Mouse (Mus musculus) CH12.LX (cell line): Measurements from ENCODE around the gene Guk1. TPM values are rescaled to one million over a fixed set of nuclear protein-coding genes. Genes with fewer than 3 reads are reported as not detected.
A peak's percentile ranks its signal among the peaks of the same experiment; 100 is the strongest.

Source experiments
- DNase-seq: peaks from one replicate; pipeline ENCODE4 v3.0.0-alpha.2; 2013; ENCODE audit errors: extremely low read depth
- H3K27ac ChIP-seq: 2 replicates; pipeline ENCODE4 v1.5.1; 2012; ENCODE audit warnings: low read depth, mild to moderate bottlenecking, control low read depth, moderate library complexity; ENCODE audit not compliant: insufficient read depth
- H3K27me3 ChIP-seq: replicated peaks from 2 replicates; pipeline ENCODE3; 2012; ENCODE audit warnings: inconsistent platforms
- H3K36me3 ChIP-seq, 2 experiments: replicated peaks in 1 of 2; 2 replicates each; pipeline versions ENCODE3 to v1.6.1; 2012; ENCODE audit warnings: inconsistent platforms in 1 of 2, low read length in 1 of 2, mild to moderate bottlenecking in 1 of 2, mixed read lengths in 1 of 2, moderate library complexity in 1 of 2; ENCODE audit not compliant: control insufficient read depth in 1 of 2, insufficient read depth in 1 of 2
- H3K4me1 ChIP-seq, 2 experiments: 2 replicates each; pipeline ENCODE4 v1.6.1; 2012; ENCODE audit warnings: inconsistent platforms in 1 of 2, moderate library complexity in 1 of 2; ENCODE audit not compliant: insufficient read depth in 2 of 2, control insufficient read depth in 1 of 2
- H3K4me2 ChIP-seq: 2 replicates; pipeline ENCODE4 v1.6.1; 2012; ENCODE audit warnings: low read depth, mild to moderate bottlenecking, control low read depth; ENCODE audit not compliant: poor library complexity, insufficient read depth, severe bottlenecking
- H3K4me3 ChIP-seq, 3 experiments: fragments of 150-350 bp in 1 of 3; sonication (generic) in 1 of 3; replicated peaks in 1 of 3; 2 replicates each; pipeline versions ENCODE3 to v1.5.1; 2011 to 2012; ENCODE audit warnings: low read depth in 2 of 3, low read length in 2 of 3, mild to moderate bottlenecking in 2 of 3, moderate library complexity in 2 of 3, control low read depth in 1 of 3, improper control_type of control experiment in 1 of 3, inconsistent platforms in 1 of 3, mixed read lengths in 1 of 3; ENCODE audit not compliant: poor library complexity in 1 of 3
- H3K79me2 ChIP-seq: replicated peaks from 2 replicates; pipeline ENCODE4 v1.6.1; 2012; ENCODE audit warnings: mild to moderate bottlenecking, moderate library complexity; ENCODE audit not compliant: control insufficient read depth, poor library complexity, insufficient read depth, severe bottlenecking; ENCODE audit errors: extremely low read depth
- H3K9ac ChIP-seq: 2 replicates; pipeline ENCODE4 v1.6.1; 2012; ENCODE audit warnings: low read depth, mild to moderate bottlenecking, control low read depth, moderate library complexity; ENCODE audit not compliant: insufficient read depth
- H3K9me3 ChIP-seq: replicated peaks from 2 replicates; pipeline ENCODE3; 2012; ENCODE audit warnings: low read length, inconsistent platforms, mixed read lengths
- BHLHE40 ChIP-seq: IDR thresholded peaks from 2 replicates; pipeline ENCODE4 v1.6.1; 2011; ENCODE audit warnings: mild to moderate bottlenecking, low read depth, low read length, improper control_type of control experiment
- CHD1 ChIP-seq: IDR thresholded peaks from 2 replicates; pipeline ENCODE4 v1.6.1; 2012; ENCODE audit warnings: low read depth, low read length, improper control_type of control experiment, inconsistent platforms
- CTCF ChIP-seq, 2 experiments: IDR thresholded peaks in 1 of 2; conservative IDR thresholded peaks in 1 of 2; 2 replicates each; pipeline ENCODE4 v1.5.1; 2011 to 2012; ENCODE audit warnings: low read depth in 2 of 2, low read length in 2 of 2, improper control_type of control experiment in 1 of 2, inconsistent platforms in 1 of 2, mild to moderate bottlenecking in 1 of 2, moderate library complexity in 1 of 2
- JUND ChIP-seq: conservative IDR thresholded peaks from 2 replicates; pipeline ENCODE4 v1.6.1; 2011; ENCODE audit warnings: low read depth, low read length, improper control_type of control experiment
- MAFK ChIP-seq: IDR thresholded peaks from 2 replicates; pipeline ENCODE4 v1.6.1; 2011; ENCODE audit warnings: low read length, improper control_type of control experiment; ENCODE audit not compliant: insufficient replicate concordance
- MAX ChIP-seq: IDR thresholded peaks from 2 replicates; pipeline ENCODE4 v1.6.1; 2011; ENCODE audit warnings: low read length, improper control_type of control experiment
- MXI1 ChIP-seq: IDR thresholded peaks from 2 replicates; pipeline ENCODE4 v1.6.1; 2011; ENCODE audit warnings: mild to moderate bottlenecking, low read depth, low read length, improper control_type of control experiment
- MYC ChIP-seq: IDR thresholded peaks from 2 replicates; pipeline ENCODE4 v1.6.1; 2011; ENCODE audit warnings: low read depth, mild to moderate bottlenecking, improper control_type of control experiment, low read length
- POLR2A ChIP-seq: IDR thresholded peaks from 2 replicates; pipeline ENCODE4 v1.6.1; 2011; ENCODE audit warnings: low read depth, mild to moderate bottlenecking, improper control_type of control experiment, low read length
- SIN3A ChIP-seq: IDR thresholded peaks from 2 replicates; pipeline ENCODE4 v1.6.1; 2012; ENCODE audit warnings: low read length, improper control_type of control experiment, inconsistent platforms
- TBP ChIP-seq: conservative IDR thresholded peaks from 2 replicates; pipeline ENCODE4 v1.6.1; 2011; ENCODE audit warnings: low read depth, low read length, improper control_type of control experiment
- UBTF ChIP-seq: IDR thresholded peaks from 2 replicates; pipeline ENCODE4 v1.6.1; 2012; ENCODE audit warnings: low read depth, mild to moderate bottlenecking, inconsistent platforms, low read length, improper control_type of control experiment, moderate library complexity
- USF1 ChIP-seq: IDR thresholded peaks from 2 replicates; pipeline ENCODE4 v1.6.1; 2014; ENCODE audit warnings: low read depth, mild to moderate bottlenecking, inconsistent platforms, low read length, improper control_type of control experiment
- ZKSCAN1 ChIP-seq: IDR thresholded peaks from 2 replicates; pipeline ENCODE4 v1.6.1; 2012; ENCODE audit warnings: low read depth, inconsistent platforms, low read length, improper control_type of control experiment, borderline replicate concordance
- dilution Hi-C: fragments of 300-500 bp; cut with MboI; formaldehyde crosslinking; loops from 2 replicates; pipeline ENCODE4 v1.14.3; 2020; ENCODE audit warnings: low sequenced_read_pairs; ENCODE audit not compliant: extremely low pct_unique_long_range_greater_than_20kb, extremely low pct_ligation_motif_present
- in situ Hi-C: fragments of 300-500 bp; cut with MboI; formaldehyde crosslinking; loops from 3 replicates; pipeline ENCODE4 v1.14.3; 2019; ENCODE audit warnings: low sequenced_read_pairs, low pct_ligation_motif_present, low pct_unique_long_range_greater_than_20kb, mixed read lengths
- polyA plus RNA-seq: library from polyadenylated mRNA; unstranded; fragments of >175 nt; gene quantifications from 2 replicates; pipeline ENCODE4 v1.2.1, GENCODE M21; 2012; ENCODE audit warnings: low read depth; ENCODE audit not compliant: insufficient read length
- total RNA-seq, 2 experiments: library from RNA; depleted of rRNA; stranded (reverse); fragments of 300-350 nt in 1 of 2; fragments of >200 nt in 1 of 2; gene quantifications; 2 replicates each; pipeline ENCODE4 v1.2.3; 2012 to 2014

Guk1 gene
- total and polyA plus RNA-seq, 3 experiments = 111 to 148 (median 130) TPM

GRCm38 (mm10) chr11:59141772-59142370 is 50.1 kb downstream of the Guk1 start:
- Histone ChIP-seq H3K4me2 (peak overlapping the region; percentile 38), H3K27ac (no peak overlapping the region), H3K9ac (no peak overlapping the region), H3K36me3 (no peaks in the 10 kb centered on the region), H3K79me2 (no peaks in the 10 kb centered on the region), H3K4me3 (peak overlapping the region in 1 of 3 experiments; percentile 33), H3K27me3 (peaks cover 45% of the 10 kb centered on the region)
- DNase-seq = peak; percentile 12
- TF ChIP-seq POLR2A (peak; percentile 33; the same call in 1 of the 2 replicates), MAX (no peak), MYC (no peak), MAFK (no peak)
- TF ChIP-seq, all 38 proteins: peak for 1
- dilution Hi-C loops (no loop called here), in situ Hi-C loops (no loop called here)
- Histone ChIP-seq H3K9me3 (peaks cover 6% of the 10 kb centered on the region), H3K4me1 (peaks cover 0 to 12% of the 10 kb centered on the region in 2 experiments; a peak in 2 of 4 replicates)

- Histone ChIP-seq H3K9me3 (peaks cover 26% of the 10 kb centered on the region), H3K4me3 (no peak overlapping the region), H3K4me1 (peaks cover 0 to 15% of the 10 kb centered on the region in 2 experiments; a peak in 2 of 4 replicates), H3K4me2 (no peak overlapping the region), H3K27ac (no peak overlapping the region), H3K27me3 (peaks cover 37% of the 10 kb centered on the region), H3K36me3 (no peaks in the 10 kb centered on the region), H3K9ac (no peak overlapping the region), H3K79me2 (no peaks in the 10 kb centered on the region)
- in situ Hi-C loops = loop anchor here (5.0 kb wide), 1 partner anchor 37 kb away; no protein-coding TSS in a partner anchor
- dilution Hi-C loops = no loop called here
- TF ChIP-seq MAFK (no peak), ZKSCAN1 (no peak)
- no peak for DNase-seq
Observed at GRCm38 (mm10) chr11:59138537-59139486, 53.2 kb downstream of the Guk1 start.

- peaks cover 19% of the 10 kb centered on the region for H3K9me3 ChIP-seq
- peaks cover 31% of the 10 kb centered on the region for H3K27me3 ChIP-seq
- no peak overlapping the region for H3K9ac ChIP-seq
- H3K79me2 ChIP-seq = no peaks in the 10 kb centered on the region
- no peaks in the 10 kb centered on the region for H3K36me3 ChIP-seq
- TF ChIP-seq BHLHE40 (no peak), POLR2A (no peak), MXI1 (no peak), MAFK (no peak), CHD1 (no peak), TBP (no peak), MAX (no peak), CTCF (conservative IDR thresholded peaks at IDR 0.05 in 1 of 2, IDR thresholded peaks at IDR 0.05 in 1 of 2; ENCODE audit: low read depth in 2 of 2, low read length in 2 of 2) (no peak), UBTF (no peak), JUND (no peak), SIN3A (no peak), USF1 (no peak)
- no peak overlapping the region for H3K4me3 ChIP-seq
- H3K4me2 ChIP-seq = no peak overlapping the region
- dilution Hi-C loops (no loop called here), in situ Hi-C loops (loop anchor here (5.0 kb wide), 1 partner anchor 35 kb away; no protein-coding TSS in a partner anchor)
- no peak for DNase-seq
- H3K4me1 ChIP-seq = peaks cover 16 to 32% of the 10 kb centered on the region in 2 experiments
- H3K27ac ChIP-seq = no peak overlapping the region
Observed at GRCm38 (mm10) chr11:59136994-59137706, 54.9 kb downstream of the Guk1 start.
